Mouse (Mus musculus) olfactory bulb, adult 2 months (tissue): ENCODE measurements around the gene Elavl3.

Source experiments
- CTCF ChIP-seq: fragments of 200-500 bp; IDR thresholded peaks from 2 replicates; pipeline ENCODE4 v1.5.1; 2012; ENCODE audit warnings: low read depth, mild to moderate bottlenecking, low read length, moderate library complexity; ENCODE audit not compliant: insufficient read depth
- POLR2A ChIP-seq: fragments of 200-500 bp; IDR thresholded peaks from 2 replicates; pipeline ENCODE4 v1.6.1; 2012; ENCODE audit warnings: mild to moderate bottlenecking, low read depth, low read length, moderate library complexity; ENCODE audit not compliant: insufficient read depth

- TF ChIP-seq CTCF = no peak
- no peak for TF ChIP-seq POLR2A
Observed at GRCm38 (mm10) chr9:22056303-22056910, 4.6 kb upstream of the Elavl3 start.
